ENCODE assay signal across 30 mouse cellular contexts in the genomic region with DNA sequence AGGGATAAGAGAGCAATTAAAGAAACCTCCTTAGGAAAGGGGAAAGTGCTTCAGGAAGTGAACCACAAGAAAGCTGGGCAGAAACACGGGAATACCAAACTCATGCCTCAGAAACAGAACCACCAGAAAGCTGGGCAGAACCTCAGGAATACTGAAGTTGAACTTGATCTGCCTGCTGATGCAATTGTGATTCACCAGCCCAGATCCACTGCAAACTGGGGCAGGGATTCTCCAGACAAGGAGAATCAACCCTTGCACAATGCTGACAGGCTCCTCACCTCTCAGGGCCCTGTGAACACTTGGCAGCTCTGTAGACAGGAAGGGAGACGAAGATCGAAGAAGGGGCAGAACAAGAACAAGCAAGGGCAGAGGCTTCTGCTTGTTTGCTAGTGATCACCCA. TPM values are rescaled to one million over a fixed set of nuclear protein-coding genes. Genes with fewer than 3 reads are reported as not detected.
"Had no signal": no experiment of that assay in that cellular context is flagged by ENCODE, and none has a peak within 500 bp of the region (broad histone marks: within the 10 kb centered on the region; RNA-seq: fewer than 3 reads in every experiment).

No protein-coding gene starts in this region.

- ATAC-seq: liver, embryonic 12.5 days; midbrain, embryonic 15.5 days had no signal

- H3K4me3 ChIP-seq: kidney, embryonic 15.5 days; limb, embryonic 10.5 days; limb, embryonic 13.5 days; liver, embryonic 12.5 days; liver, embryonic 15.5 days; midbrain, embryonic 12.5 days; midbrain, embryonic 15.5 days; neural tube, embryonic 13.5 days; stomach, embryonic 15.5 days had no signal

- H3K27me3 ChIP-seq: kidney, embryonic 15.5 days; limb, embryonic 13.5 days; liver, embryonic 12.5 days; liver, embryonic 15.5 days; midbrain, embryonic 12.5 days; midbrain, embryonic 15.5 days; neural tube, embryonic 13.5 days; stomach, embryonic 15.5 days had no signal

- H3K9ac ChIP-seq: kidney, embryonic 15.5 days; limb, embryonic 13.5 days; liver, embryonic 12.5 days; liver, embryonic 15.5 days; midbrain, embryonic 12.5 days; midbrain, embryonic 15.5 days; neural tube, embryonic 13.5 days; stomach, embryonic 15.5 days had no signal

- H3K9me3 ChIP-seq: kidney, embryonic 15.5 days; limb, embryonic 10.5 days; limb, embryonic 13.5 days; liver, embryonic 15.5 days; midbrain, embryonic 12.5 days; midbrain, embryonic 15.5 days; neural tube, embryonic 13.5 days; stomach, embryonic 15.5 days had no signal

- H3K4me1 ChIP-seq: kidney, embryonic 15.5 days; limb, embryonic 10.5 days; limb, embryonic 13.5 days; liver, embryonic 12.5 days; liver, embryonic 15.5 days; midbrain, embryonic 12.5 days; midbrain, embryonic 15.5 days; neural tube, embryonic 13.5 days; stomach, embryonic 15.5 days had no signal

- H3K4me2 ChIP-seq: kidney, embryonic 15.5 days; limb, embryonic 13.5 days; liver, embryonic 12.5 days; liver, embryonic 15.5 days; midbrain, embryonic 12.5 days; midbrain, embryonic 15.5 days; neural tube, embryonic 13.5 days; stomach, embryonic 15.5 days had no signal

- DNase-seq: kidney, adult 8-10 months; kidney, postnatal 10 days; kidney, postnatal 4 days; liver; lung, adult 2 months; lung, postnatal 14 days; lung, postnatal 4 days; retina, postnatal 1 day; right cerebral cortex, postnatal 25 days; spleen, adult 18-20 months; thymus, adult 18-20 months; thymus, postnatal 36 days had no signal

- H3K27ac ChIP-seq: kidney, embryonic 15.5 days; limb, embryonic 10.5 days; limb, embryonic 13.5 days; liver, embryonic 12.5 days; liver, embryonic 15.5 days; midbrain, embryonic 12.5 days; midbrain, embryonic 15.5 days; neural tube, embryonic 13.5 days; stomach, embryonic 15.5 days had no signal

- H3K36me3 ChIP-seq: kidney, embryonic 15.5 days; limb, embryonic 10.5 days; limb, embryonic 13.5 days; liver, embryonic 12.5 days; liver, embryonic 15.5 days; midbrain, embryonic 12.5 days; midbrain, embryonic 15.5 days; neural tube, embryonic 13.5 days; stomach, embryonic 15.5 days had no signal

RNA-seq across cellular contexts. Expression of gene Usp17la, which starts 4.6 kb away (rescaled TPM):
- total RNA-seq: layer of hippocampus, adult 18-20 months; layer of hippocampus, postnatal 14 days; left cerebral cortex, postnatal 25 days; megakaryocyte progenitor cell, adult 5-6 weeks; megakaryocyte-erythroid progenitor cell, adult 5-6 weeks; neutrophil, adult 5-6 weeks had no signal
- polyA plus RNA-seq: kidney, embryonic 15.5 days; limb, embryonic 10.5 days; limb, embryonic 13.5 days; liver, embryonic 12.5 days; liver, embryonic 15.5 days; lung, adult 2 months; lung, embryonic 16.5 days; midbrain, embryonic 12.5 days; midbrain, embryonic 15.5 days; neural tube, embryonic 13.5 days; stomach, embryonic 15.5 days; testis, adult 2 months; urinary bladder, adult 2 months had no signal

RNA-seq across cellular contexts. Expression of gene Olfr665, which starts 16.4 kb away (rescaled TPM):
- total RNA-seq: layer of hippocampus, adult 18-20 months; layer of hippocampus, postnatal 14 days; left cerebral cortex, postnatal 25 days; megakaryocyte progenitor cell, adult 5-6 weeks; megakaryocyte-erythroid progenitor cell, adult 5-6 weeks had no signal
- polyA plus RNA-seq: kidney, embryonic 15.5 days; limb, embryonic 10.5 days; limb, embryonic 13.5 days; liver, embryonic 12.5 days; liver, embryonic 15.5 days; lung, adult 2 months; lung, embryonic 16.5 days; midbrain, embryonic 12.5 days; midbrain, embryonic 15.5 days; neural tube, embryonic 13.5 days; stomach, embryonic 15.5 days; testis, adult 2 months; urinary bladder, adult 2 months had no signal

RNA-seq across cellular contexts. Expression of gene Usp17lb, which starts 19.0 kb away (rescaled TPM):
- total RNA-seq: layer of hippocampus, adult 18-20 months; layer of hippocampus, postnatal 14 days; left cerebral cortex, postnatal 25 days; megakaryocyte progenitor cell, adult 5-6 weeks; megakaryocyte-erythroid progenitor cell, adult 5-6 weeks; neutrophil, adult 5-6 weeks had no signal
- polyA plus RNA-seq: kidney, embryonic 15.5 days; limb, embryonic 10.5 days; limb, embryonic 13.5 days; liver, embryonic 12.5 days; liver, embryonic 15.5 days; lung, adult 2 months; lung, embryonic 16.5 days; midbrain, embryonic 12.5 days; midbrain, embryonic 15.5 days; neural tube, embryonic 13.5 days; stomach, embryonic 15.5 days; testis, adult 2 months; urinary bladder, adult 2 months had no signal

RNA-seq across cellular contexts. Expression of gene Olfr666, which starts 34.4 kb away (rescaled TPM):
- total RNA-seq: layer of hippocampus, adult 18-20 months; layer of hippocampus, postnatal 14 days; left cerebral cortex, postnatal 25 days; megakaryocyte progenitor cell, adult 5-6 weeks; megakaryocyte-erythroid progenitor cell, adult 5-6 weeks had no signal
- polyA plus RNA-seq: kidney, embryonic 15.5 days; limb, embryonic 10.5 days; limb, embryonic 13.5 days; liver, embryonic 12.5 days; liver, embryonic 15.5 days; lung, adult 2 months; lung, embryonic 16.5 days; midbrain, embryonic 12.5 days; midbrain, embryonic 15.5 days; neural tube, embryonic 13.5 days; stomach, embryonic 15.5 days; testis, adult 2 months; urinary bladder, adult 2 months had no signal

RNA-seq across cellular contexts. Expression of gene Olfr667, which starts 59.9 kb away (rescaled TPM):
- total RNA-seq: layer of hippocampus, adult 18-20 months; layer of hippocampus, postnatal 14 days; left cerebral cortex, postnatal 25 days; megakaryocyte progenitor cell, adult 5-6 weeks; megakaryocyte-erythroid progenitor cell, adult 5-6 weeks; neutrophil, adult 5-6 weeks had no signal
- polyA plus RNA-seq: kidney, embryonic 15.5 days; limb, embryonic 10.5 days; limb, embryonic 13.5 days; liver, embryonic 12.5 days; liver, embryonic 15.5 days; lung, adult 2 months; lung, embryonic 16.5 days; midbrain, embryonic 12.5 days; midbrain, embryonic 15.5 days; neural tube, embryonic 13.5 days; stomach, embryonic 15.5 days; testis, adult 2 months; urinary bladder, adult 2 months had no signal
